Mouse (Mus musculus): ENCODE results near the gene Orm2.

DNA sequence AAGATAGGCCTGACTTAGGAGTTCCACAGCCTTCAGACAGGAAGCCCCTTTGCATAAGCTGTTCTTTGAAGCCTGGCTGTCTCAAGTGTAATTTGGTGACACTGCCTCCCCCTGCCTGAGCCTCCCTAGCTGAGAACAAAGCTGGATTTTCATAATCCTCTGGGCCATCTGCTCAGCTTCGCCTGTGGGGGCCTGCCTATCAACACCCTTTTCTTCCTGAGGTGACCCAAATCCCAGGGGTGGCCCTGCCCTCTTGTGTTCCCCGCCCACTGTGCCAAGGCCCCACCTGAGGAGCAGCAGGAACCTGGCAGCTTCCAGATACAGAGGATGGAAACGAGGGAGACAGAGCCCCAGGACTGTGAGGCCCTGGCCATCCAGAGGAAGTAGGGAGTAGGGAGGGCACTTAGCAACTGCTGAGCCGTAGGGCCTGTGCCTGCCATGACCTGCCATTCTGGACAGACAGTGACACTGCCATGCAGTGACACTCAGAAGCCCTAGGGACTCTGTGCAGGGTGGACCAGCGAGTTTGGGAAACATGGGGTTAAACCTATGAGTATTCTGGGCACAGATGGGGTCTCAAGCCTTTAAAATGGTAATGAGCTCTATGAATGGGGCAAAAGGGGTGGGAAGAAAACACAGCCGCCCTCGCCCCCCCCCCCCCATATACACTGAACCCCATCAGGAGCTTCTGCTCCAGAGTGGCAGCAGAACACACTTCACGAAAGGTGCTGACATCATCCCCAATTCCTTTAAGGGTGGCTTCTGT, 27.1 kb downstream of the Orm2 start:
- TF ChIP-seq CTCF (IDR thresholded peaks at IDR 0.05; ENCODE audit: low read depth) (no peak), EP300 (IDR thresholded peaks at IDR 0.05; ENCODE audit: low read depth) (no peak)

Measured in liver, postnatal 0 days (tissue).